Mouse (Mus musculus) neural tube, embryonic 11.5 days (tissue): ENCODE measurements around the gene Flot1. TPM values are rescaled to one million over a fixed set of nuclear protein-coding genes. Genes with fewer than 3 reads are reported as not detected.

Source experiments
- ATAC-seq: fragments of 200-750 bp; cut with Nextera tagmentation; 2 replicates; pipeline ENCODE4 v1.8.0; 2017; ENCODE audit warnings: moderate number of reproducible peaks, mild to moderate bottlenecking, moderate TSS enrichment, moderate library complexity; ENCODE audit not compliant: insufficient read depth, low FRiP score, low TSS enrichment
- DNase-seq: peaks from one replicate; pipeline ENCODE4 v3.0.0-alpha.2; 2015; ENCODE audit warnings: low spot score
- H3K27ac ChIP-seq: fragments of 300-500 bp; sonication (generic); 2 replicates; pipeline ENCODE4 v1.5.1; 2014; ENCODE audit warnings: low read depth, mild to moderate bottlenecking, low read length
- H3K27me3 ChIP-seq: fragments of 300-500 bp; sonication (generic); 2 replicates; pipeline ENCODE4 v1.6.1; 2014; ENCODE audit warnings: mild to moderate bottlenecking, low read length, mixed read lengths; ENCODE audit not compliant: control insufficient read depth, insufficient read depth
- H3K36me3 ChIP-seq: fragments of 300-500 bp; sonication (generic); 2 replicates; pipeline ENCODE4 v1.6.1; 2014; ENCODE audit warnings: mild to moderate bottlenecking, low read length, moderate library complexity, mixed read lengths; ENCODE audit not compliant: control insufficient read depth, insufficient read depth
- H3K4me1 ChIP-seq: fragments of 300-500 bp; sonication (generic); 2 replicates; pipeline ENCODE4 v1.6.1; 2014; ENCODE audit warnings: low read length, mixed read lengths; ENCODE audit not compliant: control insufficient read depth, insufficient read depth
- H3K4me2 ChIP-seq: fragments of 300-500 bp; sonication (generic); 2 replicates; pipeline ENCODE4 v1.6.1; 2014; ENCODE audit warnings: low read depth, mild to moderate bottlenecking, moderate library complexity
- H3K4me3 ChIP-seq: fragments of 300-500 bp; sonication (generic); 2 replicates; pipeline ENCODE4 v1.5.1; 2014; ENCODE audit warnings: low read depth, low read length
- H3K9ac ChIP-seq: fragments of 300-500 bp; sonication (generic); 2 replicates; pipeline ENCODE4 v1.6.1; 2014; ENCODE audit warnings: mild to moderate bottlenecking, low read length
- H3K9me3 ChIP-seq: fragments of 300-500 bp; sonication (generic); 2 replicates; pipeline ENCODE4 v1.6.1; 2016; ENCODE audit warnings: low read length; ENCODE audit not compliant: control insufficient read depth
- WGBS: fragments of 180-500 bp; shearing (Covaris S2); extraction: QIAGEN DNeasy Blood & Tissue Kit; methylation state at CpG from one replicate; pipeline ENCODE4 v1.1.7; 2014; 5-methylcytosine and 5-hydroxymethylcytosine counted together
- polyA plus RNA-seq: library from polyadenylated mRNA; unstranded; fragments of >200 nt; fragmentation: Nextera tagmentation; extraction: Ambion mirVana; gene quantifications from 2 replicates; pipeline ENCODE4 v1.2.1, GENCODE M21; 2014

Gene Flot1
- polyA plus RNA-seq, 1 experiment from 2014 or later: 52.3 TPM

GRCm38 (mm10) chr17:35803020-35803419 is 20.0 kb upstream of the Flot1 start:
- no peak for DNase-seq
- H3K9me3 ChIP-seq: no peaks in the 10 kb centered on the region
- H3K27me3 ChIP-seq: no peaks in the 10 kb centered on the region
- H3K27ac ChIP-seq: no peak overlapping the region
- H3K4me3 ChIP-seq: no peak overlapping the region
- no peak overlapping the region for H3K4me2 ChIP-seq
- H3K4me1 ChIP-seq: no peaks in the 10 kb centered on the region
- ATAC-seq: no peak
- no peaks in the 10 kb centered on the region for H3K36me3 ChIP-seq
- no peak overlapping the region for H3K9ac ChIP-seq
- WGBS: 66% methylated on average over 6 of the region's 6 CpGs

GRCm38 (mm10) chr17:35803858-35804399 is 19.1 kb upstream of the Flot1 start:
- ATAC-seq: no peak
- 91% methylated on average over 4 of the region's 4 CpGs for WGBS
- H3K27me3 ChIP-seq: no peaks in the 10 kb centered on the region
- no peak overlapping the region for H3K27ac ChIP-seq
- H3K9me3 ChIP-seq: no peaks in the 10 kb centered on the region
- H3K4me3 ChIP-seq: no peak overlapping the region
- no peaks in the 10 kb centered on the region for H3K4me1 ChIP-seq
- no peak overlapping the region for H3K4me2 ChIP-seq
- no peaks in the 10 kb centered on the region for H3K36me3 ChIP-seq
- DNase-seq: no peak
- H3K9ac ChIP-seq: no peak overlapping the region

GRCm38 (mm10) chr17:35808073-35808472 is 15.0 kb upstream of the Flot1 start:
- Histone ChIP-seq H3K4me3 (no peak overlapping the region), H3K9ac (no peak overlapping the region), H3K27ac (no peak overlapping the region), H3K4me1 (no peaks in the 10 kb centered on the region), H3K9me3 (no peaks in the 10 kb centered on the region), H3K36me3 (no peaks in the 10 kb centered on the region), H3K27me3 (no peaks in the 10 kb centered on the region), H3K4me2 (no peak overlapping the region)
- DNase-seq (no peak), ATAC-seq (no peak)
- 77% methylated on average over 9 of the region's 9 CpGs for WGBS

GRCm38 (mm10) chr17:35809395-35809794 is 13.6 kb upstream of the Flot1 start:
- Histone ChIP-seq H3K4me1 (no peaks in the 10 kb centered on the region), H3K9me3 (no peaks in the 10 kb centered on the region), H3K4me3 (no peak overlapping the region), H3K27me3 (no peaks in the 10 kb centered on the region), H3K9ac (no peak overlapping the region), H3K36me3 (no peaks in the 10 kb centered on the region), H3K27ac (no peak overlapping the region), H3K4me2 (no peak overlapping the region)
- WGBS: 89% methylated on average over 11 of the region's 11 CpGs
- ATAC-seq: no peak
- DNase-seq: no peak

GRCm38 (mm10) chr17:35810900-35811648 is 12.0 kb upstream of the Flot1 start:
- H3K27me3 ChIP-seq: no peaks in the 10 kb centered on the region
- H3K4me2 ChIP-seq: no peak overlapping the region
- H3K9me3 ChIP-seq: no peaks in the 10 kb centered on the region
- H3K4me1 ChIP-seq: no peaks in the 10 kb centered on the region
- 85% methylated on average over 5 of the region's 5 CpGs for WGBS
- no peak overlapping the region for H3K27ac ChIP-seq
- no peak for ATAC-seq
- no peak overlapping the region for H3K4me3 ChIP-seq
- no peak overlapping the region for H3K9ac ChIP-seq
- no peaks in the 10 kb centered on the region for H3K36me3 ChIP-seq
- no peak for DNase-seq

GRCm38 (mm10) chr17:35812307-35812706 is 10.7 kb upstream of the Flot1 start:
- ATAC-seq (no peak), DNase-seq (no peak)
- no peaks in the 10 kb centered on the region for H3K27me3 ChIP-seq
- no peak overlapping the region for H3K27ac ChIP-seq
- no peaks in the 10 kb centered on the region for H3K36me3 ChIP-seq
- no peaks in the 10 kb centered on the region for H3K9me3 ChIP-seq
- H3K9ac ChIP-seq: no peak overlapping the region
- no peak overlapping the region for H3K4me2 ChIP-seq
- H3K4me3 ChIP-seq: no peak overlapping the region
- H3K4me1 ChIP-seq: no peaks in the 10 kb centered on the region
- 76% methylated on average over 5 of the region's 5 CpGs for WGBS

GRCm38 (mm10) chr17:35812736-35813135 is 10.3 kb upstream of the Flot1 start:
- Histone ChIP-seq H3K9me3 (no peaks in the 10 kb centered on the region), H3K4me3 (no peak overlapping the region), H3K27me3 (no peaks in the 10 kb centered on the region), H3K4me1 (no peaks in the 10 kb centered on the region), H3K36me3 (no peaks in the 10 kb centered on the region), H3K27ac (no peak overlapping the region), H3K4me2 (no peak overlapping the region), H3K9ac (no peak overlapping the region)
- ATAC-seq (no peak), DNase-seq (no peak)
- WGBS: 80% methylated on average over 6 of the region's 6 CpGs

GRCm38 (mm10) chr17:35813245-35813647 is 9.8 kb upstream of the Flot1 start:
- H3K4me3 ChIP-seq: no peak overlapping the region
- no peak for DNase-seq
- H3K27ac ChIP-seq: no peak overlapping the region
- no peak for ATAC-seq
- no peak overlapping the region for H3K4me2 ChIP-seq
- no peaks in the 10 kb centered on the region for H3K9me3 ChIP-seq
- WGBS: 79% methylated on average over 7 of the region's 7 CpGs
- no peak overlapping the region for H3K9ac ChIP-seq
- no peaks in the 10 kb centered on the region for H3K36me3 ChIP-seq
- H3K4me1 ChIP-seq: no peaks in the 10 kb centered on the region
- H3K27me3 ChIP-seq: no peaks in the 10 kb centered on the region

GRCm38 (mm10) chr17:35813653-35814052 is 9.4 kb upstream of the Flot1 start:
- H3K36me3 ChIP-seq: no peaks in the 10 kb centered on the region
- H3K4me2 ChIP-seq: no peak overlapping the region
- WGBS: 87% methylated on average over 7 of the region's 7 CpGs
- H3K4me3 ChIP-seq: no peak overlapping the region
- H3K9ac ChIP-seq: no peak overlapping the region
- DNase-seq: no peak
- no peak overlapping the region for H3K27ac ChIP-seq
- H3K4me1 ChIP-seq: no peaks in the 10 kb centered on the region
- H3K9me3 ChIP-seq: no peaks in the 10 kb centered on the region
- ATAC-seq: no peak
- no peaks in the 10 kb centered on the region for H3K27me3 ChIP-seq
